Mouse (Mus musculus) lung, adult 2 months (tissue): Measurements from ENCODE around the gene Rnaseh1.

Experiments
- CTCF ChIP-seq: fragments of 200-500 bp; IDR thresholded peaks from 2 replicates; pipeline ENCODE4 v1.5.1; 2011; ENCODE audit warnings: mild to moderate bottlenecking, low read length, control low read depth; ENCODE audit not compliant: insufficient read depth
- POLR2A ChIP-seq: fragments of 200-500 bp; IDR thresholded peaks from 2 replicates; pipeline ENCODE4 v1.6.1; 2011; ENCODE audit warnings: low read depth, mild to moderate bottlenecking, control low read depth, low read length, borderline replicate concordance; ENCODE audit errors: extremely low read depth

GRCm38 (mm10) chr12:28708154-28708553 lies 58.8 kb downstream of the Rnaseh1 start:
- TF ChIP-seq CTCF (no peak), POLR2A (no peak)
